Mouse (Mus musculus) megakaryocyte-erythroid progenitor cell, adult 5-6 weeks (primary cell): Measurements from ENCODE around the gene Eif5a. TPM values are rescaled to one million over a fixed set of nuclear protein-coding genes. Genes with fewer than 3 reads are reported as not detected.

Experiments
- ATAC-seq: replicated peaks from 2 replicates; pipeline ENCODE4 v1.8.0; 2016; ENCODE audit warnings: mild to moderate bottlenecking, inconsistent platforms; ENCODE audit not compliant: severe bottlenecking, poor library complexity, low FRiP score, low TSS enrichment
- total RNA-seq, 2 experiments: library from RNA; stranded (forward) in 1 of 2; stranded (reverse) in 1 of 2; fragments of 200-1000, 215-1000 nt in 1 of 2; fragments of >200 nt in 1 of 2; fragmentation: Nextera tagmentation in 1 of 2; gene quantifications; 2 replicates each; pipeline ENCODE4 v1.2.3; 2014 to 2017

The Eif5a gene
- total RNA-seq, 2 experiments from 2014 or later = 1,474 to 1,514 TPM

GRCm38 (mm10) chr11:69881787-69882670, 39.7 kb downstream of the Eif5a start:
- no peak for ATAC-seq

- peak; percentile 14; the same call in 1 of the 2 replicates for ATAC-seq
Measured at GRCm38 (mm10) chr11:69880853-69881603, 40.7 kb downstream of the Eif5a start, which contains the start of gene Kctd11. TSS of gene Kctd11 (minus strand) at chr11:69881406.

- ATAC-seq = peak; percentile 27
Measured at GRCm38 (mm10) chr11:69880506-69880852, 41.3 kb downstream of the Eif5a start.

GRCm38 (mm10) chr11:69879711-69880110, 42.0 kb downstream of the Eif5a start:
- ATAC-seq = no peak

GRCm38 (mm10) chr11:69878952-69879351, 42.8 kb downstream of the Eif5a start:
- peak; percentile 46 for ATAC-seq

- no peak for ATAC-seq
Measured at GRCm38 (mm10) chr11:69878399-69878798, 43.4 kb downstream of the Eif5a start.

- ATAC-seq = no peak
Measured at GRCm38 (mm10) chr11:69877878-69878277, 43.9 kb downstream of the Eif5a start, which contains the start of gene Tmem95. TSS of gene Tmem95 (minus strand) at chr11:69878018.

- peak; percentile 60 for ATAC-seq
Measured at GRCm38 (mm10) chr11:69876867-69877266, 44.9 kb downstream of the Eif5a start.

- ATAC-seq = no peak
Measured at GRCm38 (mm10) chr11:69876186-69876585, 45.6 kb downstream of the Eif5a start.

- ATAC-seq = no peak
Measured at GRCm38 (mm10) chr11:69872451-69872850, 49.3 kb downstream of the Eif5a start.

- ATAC-seq = no peak
Measured at GRCm38 (mm10) chr11:69871822-69872221, 49.9 kb downstream of the Eif5a start.

- no peak for ATAC-seq
Measured at GRCm38 (mm10) chr11:69870289-69871069, 51.3 kb downstream of the Eif5a start.

GRCm38 (mm10) chr11:69867335-69867734, 54.4 kb downstream of the Eif5a start:
- ATAC-seq = peak; percentile 62

Other genes with a start within 250 kb of the Eif5a start
Only the 30 nearest of the 38 such genes appear.
- gene Polr2a, start 163.3 kb downstream of the Eif5a start, total RNA-seq (2014; fragmentation: Nextera tagmentation) = 106 TPM in 2 replicates
- gene Polr2a, start 163.3 kb downstream of the Eif5a start, total RNA-seq (2017) = 11.9 and 26.6 TPM in 2 replicates
- not detected in 2 replicates for gene Slc35g3, start 160.0 kb downstream of the Eif5a start, total RNA-seq (2014; fragmentation: Nextera tagmentation)
- gene Slc35g3, start 160.0 kb downstream of the Eif5a start, total RNA-seq (2017) = not detected in 2 replicates
- 2.8 and 4.0 TPM in 2 replicates for gene Zbtb4, start 156.0 kb downstream of the Eif5a start, total RNA-seq (2014; fragmentation: Nextera tagmentation)
- gene Zbtb4, start 156.0 kb downstream of the Eif5a start, total RNA-seq (2017) = 1.1 and 2.1 TPM in 2 replicates
- 2.3 TPM in 1 of 2 replicates, not detected in the other for gene Chrnb1, start 126.0 kb downstream of the Eif5a start, total RNA-seq (2014; fragmentation: Nextera tagmentation)
- 0.28 and 1.9 TPM in 2 replicates for gene Chrnb1, start 126.0 kb downstream of the Eif5a start, total RNA-seq (2017)
- gene Fgf11, start 120.1 kb downstream of the Eif5a start, total RNA-seq (2014; fragmentation: Nextera tagmentation) = 0.57 and 0.63 TPM in 2 replicates
- gene Fgf11, start 120.1 kb downstream of the Eif5a start, total RNA-seq (2017) = 2.3 TPM in 1 of 2 replicates, not detected in the other
- not detected in 2 replicates for gene Tmem102, start 116.3 kb downstream of the Eif5a start, total RNA-seq (2014; fragmentation: Nextera tagmentation)
- not detected in 2 replicates for gene Tmem102, start 116.3 kb downstream of the Eif5a start, total RNA-seq (2017)
- not detected in 2 replicates for gene Gm39566, start 106.7 kb downstream of the Eif5a start, total RNA-seq (2014; fragmentation: Nextera tagmentation)
- not detected in 2 replicates for gene Gm39566, start 106.7 kb downstream of the Eif5a start, total RNA-seq (2017)
- gene Spem2, start 103.5 kb downstream of the Eif5a start, total RNA-seq (2014; fragmentation: Nextera tagmentation) = not detected in 2 replicates
- gene Spem2, start 103.5 kb downstream of the Eif5a start, total RNA-seq (2017) = not detected in 2 replicates
- not detected in 2 replicates for gene Spem1, start 99.8 kb downstream of the Eif5a start, total RNA-seq (2014; fragmentation: Nextera tagmentation)
- gene Spem1, start 99.8 kb downstream of the Eif5a start, total RNA-seq (2017) = not detected in 2 replicates
- 7.9 and 8.3 TPM in 2 replicates for gene Nlgn2, start 84.2 kb downstream of the Eif5a start, total RNA-seq (2014; fragmentation: Nextera tagmentation)
- gene Nlgn2, start 84.2 kb downstream of the Eif5a start, total RNA-seq (2017) = 2.9 and 3.8 TPM in 2 replicates
- 166 and 210 TPM in 2 replicates for gene Tmem256, start 83.4 kb downstream of the Eif5a start, total RNA-seq (2014; fragmentation: Nextera tagmentation)
- gene Tmem256, start 83.4 kb downstream of the Eif5a start, total RNA-seq (2017) = 64.8 and 66.7 TPM in 2 replicates
- 54.7 and 61.3 TPM in 2 replicates for gene Plscr3, start 75.6 kb downstream of the Eif5a start, total RNA-seq (2014; fragmentation: Nextera tagmentation)
- gene Plscr3, start 75.6 kb downstream of the Eif5a start, total RNA-seq (2017) = 14.5 and 14.8 TPM in 2 replicates
- gene Tnk1, start 63.2 kb downstream of the Eif5a start, total RNA-seq (2014; fragmentation: Nextera tagmentation) = 0.48 TPM in 1 of 2 replicates, not detected in the other
- gene Tnk1, start 63.2 kb downstream of the Eif5a start, total RNA-seq (2017) = 0.34 TPM in 1 of 2 replicates, not detected in the other
- gene Tmem95, start 43.9 kb downstream of the Eif5a start, total RNA-seq (2014; fragmentation: Nextera tagmentation) = not detected in 2 replicates
- gene Tmem95, start 43.9 kb downstream of the Eif5a start, total RNA-seq (2017) = not detected in 2 replicates
- gene Kctd11, start 40.6 kb downstream of the Eif5a start, total RNA-seq (2014; fragmentation: Nextera tagmentation) = 0.54 and 0.79 TPM in 2 replicates
- 1.3 TPM in 1 of 2 replicates, not detected in the other for gene Kctd11, start 40.6 kb downstream of the Eif5a start, total RNA-seq (2017)
- gene Acap1, start 26.4 kb downstream of the Eif5a start, total RNA-seq (2014; fragmentation: Nextera tagmentation) = 52.7 and 59.4 TPM in 2 replicates
- gene Acap1, start 26.4 kb downstream of the Eif5a start, total RNA-seq (2017) = 40.3 and 55.2 TPM in 2 replicates
- gene 2810408A11Rik, start 21.0 kb downstream of the Eif5a start, total RNA-seq (2014; fragmentation: Nextera tagmentation) = 2.4 and 4.0 TPM in 2 replicates
- gene 2810408A11Rik, start 21.0 kb downstream of the Eif5a start, total RNA-seq (2017) = 3.4 and 4.1 TPM in 2 replicates
- gene Neurl4, start 20.9 kb downstream of the Eif5a start, total RNA-seq (2014; fragmentation: Nextera tagmentation) = 31.7 and 51.2 TPM in 2 replicates
- gene Neurl4, start 20.9 kb downstream of the Eif5a start, total RNA-seq (2017) = 27.9 and 64.3 TPM in 2 replicates
- gene Gps2, start 8.1 kb downstream of the Eif5a start, total RNA-seq (2014; fragmentation: Nextera tagmentation) = 155 and 190 TPM in 2 replicates
- gene Gps2, start 8.1 kb downstream of the Eif5a start, total RNA-seq (2017) = 53.7 and 106 TPM in 2 replicates
- gene Ybx2, start 13.8 kb upstream of the Eif5a start, total RNA-seq (2014; fragmentation: Nextera tagmentation) = 2.2 TPM in 1 of 2 replicates, not detected in the other
- not detected in 2 replicates for gene Ybx2, start 13.8 kb upstream of the Eif5a start, total RNA-seq (2017)
- 0.15 and 5.2 TPM in 2 replicates for gene Slc2a4, start 26.2 kb upstream of the Eif5a start, total RNA-seq (2014; fragmentation: Nextera tagmentation)
- 0.19 and 0.88 TPM in 2 replicates for gene Slc2a4, start 26.2 kb upstream of the Eif5a start, total RNA-seq (2017)
- gene Cldn7, start 42.8 kb upstream of the Eif5a start, total RNA-seq (2014; fragmentation: Nextera tagmentation) = not detected in 2 replicates
- gene Cldn7, start 42.8 kb upstream of the Eif5a start, total RNA-seq (2017) = not detected in 2 replicates
- 181 and 216 TPM in 2 replicates for gene Ctdnep1, start 59.2 kb upstream of the Eif5a start, total RNA-seq (2014; fragmentation: Nextera tagmentation)
- 9.8 and 38.6 TPM in 2 replicates for gene Ctdnep1, start 59.2 kb upstream of the Eif5a start, total RNA-seq (2017)
- 81.7 and 104 TPM in 2 replicates for gene Elp5, start 60.6 kb upstream of the Eif5a start, total RNA-seq (2014; fragmentation: Nextera tagmentation)
- 66.4 and 82.7 TPM in 2 replicates for gene Elp5, start 60.6 kb upstream of the Eif5a start, total RNA-seq (2017)
- 267 and 278 TPM in 2 replicates for gene Gabarap, start 69.2 kb upstream of the Eif5a start, total RNA-seq (2014; fragmentation: Nextera tagmentation)
- 222 and 223 TPM in 2 replicates for gene Gabarap, start 69.2 kb upstream of the Eif5a start, total RNA-seq (2017)
- gene Phf23, start 73.8 kb upstream of the Eif5a start, total RNA-seq (2014; fragmentation: Nextera tagmentation) = 49.1 and 53.9 TPM in 2 replicates
- 46.2 and 53.7 TPM in 2 replicates for gene Phf23, start 73.8 kb upstream of the Eif5a start, total RNA-seq (2017)
- gene Dvl2, start 78.6 kb upstream of the Eif5a start, total RNA-seq (2014; fragmentation: Nextera tagmentation) = 20.3 and 30.0 TPM in 2 replicates
- gene Dvl2, start 78.6 kb upstream of the Eif5a start, total RNA-seq (2017) = 15.8 and 20.8 TPM in 2 replicates
- gene Acadvl, start 93.5 kb upstream of the Eif5a start, total RNA-seq (2014; fragmentation: Nextera tagmentation) = 50.8 and 85.0 TPM in 2 replicates
- gene Acadvl, start 93.5 kb upstream of the Eif5a start, total RNA-seq (2017) = 58.1 and 70.7 TPM in 2 replicates
- gene Dlg4, start 95.0 kb upstream of the Eif5a start, total RNA-seq (2014; fragmentation: Nextera tagmentation) = 2.1 and 3.0 TPM in 2 replicates
- 0.23 and 0.76 TPM in 2 replicates for gene Dlg4, start 95.0 kb upstream of the Eif5a start, total RNA-seq (2017)
- not detected in 2 replicates for gene Asgr1, start 132.1 kb upstream of the Eif5a start, total RNA-seq (2014; fragmentation: Nextera tagmentation)
- gene Asgr1, start 132.1 kb upstream of the Eif5a start, total RNA-seq (2017) = not detected in 2 replicates